In the genomic region with DNA sequence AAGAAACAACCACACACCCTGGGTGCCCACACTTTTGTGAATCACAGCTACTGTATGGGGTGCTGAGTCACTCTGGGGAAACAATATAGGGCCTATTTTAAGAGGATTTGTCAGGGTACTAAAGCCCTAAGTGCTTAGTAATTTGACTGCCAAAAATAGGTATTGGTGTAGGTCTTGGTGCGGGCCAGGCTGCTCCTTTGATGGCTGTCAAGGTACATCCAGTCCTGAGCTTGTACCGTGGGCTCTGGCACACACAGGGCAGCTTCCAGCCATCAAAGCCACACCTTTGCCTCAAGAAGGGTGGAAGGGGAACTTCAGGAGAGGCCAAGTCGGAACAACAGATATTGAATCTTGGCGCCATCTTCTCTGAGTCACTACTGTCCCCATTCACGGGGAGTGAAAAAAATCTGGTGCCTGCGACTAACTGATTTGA, we compare ENCODE assay signal across 12 mouse cellular contexts.
DNase-seq lines count a peak whose midpoint lies in the region; ATAC-seq lines count a peak whose summit lies in the region.
"Had no signal": no experiment of that assay in that cellular context is flagged by ENCODE, and none has a peak within 500 bp of the region (broad histone marks: within the 10 kb centered on the region; RNA-seq: fewer than 3 reads in every experiment).

No protein-coding gene starts in this region.

- H3K36me3 ChIP-seq in heart, embryonic 10.5 days, result no peaks in the 10 kb centered on the region
- no peaks in the 10 kb centered on the region for H3K36me3 ChIP-seq in midbrain, embryonic 10.5 days
- H3K36me3 ChIP-seq in midbrain, embryonic 15.5 days (replicated peaks), result no peaks in the 10 kb centered on the region

- H3K27ac ChIP-seq in heart, embryonic 10.5 days, result peak overlapping the region; percentile 65
- 0 out of 2 replicates have a peak overlapping the region, but pooled peaks have one; percentile 33 for H3K27ac ChIP-seq in midbrain, embryonic 10.5 days (replicated peaks)
- H3K27ac ChIP-seq in midbrain, embryonic 15.5 days, result no peak overlapping the region
- H3K27ac ChIP-seq: hindbrain, embryonic 14.5 days; kidney, postnatal 0 days had no signal

- no peak for ATAC-seq in midbrain, embryonic 15.5 days (replicated peaks)
- 0 out of 2 replicates have a peak, but pooled peaks have one; percentile 9 for ATAC-seq in erythroid progenitor cell, adult 5-6 weeks (replicated peaks; ENCODE audit: low FRiP score, poor library complexity, severe bottlenecking)

- DNase-seq in heart, embryonic 10.5 days (ENCODE audit: low spot score), result no peak
- no peak for DNase-seq in heart, adult 8-10 months (ENCODE audit: low spot score)
- no peak for DNase-seq in midbrain, embryonic 10.5 days (ENCODE audit: low spot score)
- DNase-seq in telencephalon, adult 2 months (ENCODE audit: low read depth, low spot score), result peak; percentile 82
- no peak for DNase-seq in urinary bladder, postnatal 14 days (ENCODE audit: low spot score)
- DNase-seq: adrenal gland, postnatal 25 days; layer of hippocampus, postnatal 36 days; thymus, postnatal 36 days had no signal

- H3K9ac ChIP-seq in midbrain, embryonic 15.5 days, result no peak overlapping the region
- H3K9ac ChIP-seq: hindbrain, embryonic 14.5 days had no signal

- no peak overlapping the region for H3K4me3 ChIP-seq in heart, embryonic 10.5 days
- no peak overlapping the region for H3K4me3 ChIP-seq in midbrain, embryonic 10.5 days
- H3K4me3 ChIP-seq in midbrain, embryonic 15.5 days, result no peak overlapping the region

- H3K4me1 ChIP-seq in heart, embryonic 10.5 days, result peaks cover 23% of the 10 kb centered on the region
- H3K4me1 ChIP-seq in midbrain, embryonic 10.5 days, result peaks cover 3% of the 10 kb centered on the region; the same call in 1 of the 2 replicates
- no peaks in the 10 kb centered on the region for H3K4me1 ChIP-seq in midbrain, embryonic 15.5 days

- no peak overlapping the region for H3K4me2 ChIP-seq in midbrain, embryonic 15.5 days
- H3K4me2 ChIP-seq: hindbrain, embryonic 14.5 days had no signal

- no peaks in the 10 kb centered on the region for H3K9me3 ChIP-seq in heart, embryonic 10.5 days
- H3K9me3 ChIP-seq in midbrain, embryonic 10.5 days (replicated peaks), result 0 out of 2 replicates have a peak, but pooled peaks cover 2% of the 10 kb centered on the region
- H3K9me3 ChIP-seq in midbrain, embryonic 15.5 days, result no peaks in the 10 kb centered on the region

- H3K27me3 ChIP-seq in heart, embryonic 10.5 days (ENCODE audit: insufficient read depth, poor library complexity, severe bottlenecking), result 0 out of 2 replicates have a peak, but pooled peaks cover 3% of the 10 kb centered on the region
- H3K27me3 ChIP-seq in midbrain, embryonic 10.5 days (ENCODE audit: low read depth, poor library complexity, severe bottlenecking), result no peaks in the 10 kb centered on the region
- H3K27me3 ChIP-seq in midbrain, embryonic 15.5 days (replicated peaks), result no peaks in the 10 kb centered on the region

- 74% methylated on average over 6 of the region's 6 CpGs for WGBS in heart, embryonic 10.5 days
- 89% methylated on average over 6 of the region's 6 CpGs for WGBS in midbrain, embryonic 10.5 days
- WGBS in midbrain, embryonic 15.5 days, result 93% methylated on average over 6 of the region's 6 CpGs
